Mouse (Mus musculus) limb, embryonic 10.5 days (tissue): Measurements from ENCODE around the gene Gm13279. TPM values are rescaled to one million over a fixed set of nuclear protein-coding genes. Genes with fewer than 3 reads are reported as not detected.
"Not testable (repeated sequence)": the region's sequence is repeated elsewhere in the genome, so short reads cannot be mapped to it uniquely, and the experiment has no call there.

Experiments
- DNase-seq: peaks from one replicate; pipeline ENCODE4 v3.0.0-alpha.2; 2017; ENCODE audit warnings: low spot score
- H3K27ac ChIP-seq: fragments of 300-500 bp; sonication (generic); 2 replicates; pipeline ENCODE4 v1.5.1; 2016; ENCODE audit warnings: mild to moderate bottlenecking
- H3K27me3 ChIP-seq: fragments of 300-500 bp; sonication (generic); 2 replicates; pipeline ENCODE4 v1.6.1; 2016; ENCODE audit warnings: low read depth, mild to moderate bottlenecking; ENCODE audit not compliant: poor library complexity, severe bottlenecking
- H3K36me3 ChIP-seq: fragments of 300-500 bp; sonication (generic); 2 replicates; pipeline ENCODE4 v1.6.1; 2016; ENCODE audit warnings: mild to moderate bottlenecking, moderate library complexity
- H3K4me1 ChIP-seq: fragments of 300-500 bp; sonication (generic); 2 replicates; pipeline ENCODE4 v1.6.1; 2016
- H3K4me3 ChIP-seq: fragments of 300-500 bp; sonication (generic); 2 replicates; pipeline ENCODE4 v1.5.1; 2016; ENCODE audit warnings: mild to moderate bottlenecking, moderate library complexity
- H3K9me3 ChIP-seq: fragments of 300-500 bp; sonication (generic); replicated peaks from 2 replicates; pipeline ENCODE4 v1.6.1; 2016; ENCODE audit warnings: mild to moderate bottlenecking
- WGBS: fragments of 180-500 bp; shearing (Covaris S2); methylation state at CpG from one replicate; pipeline ENCODE4 v1.1.7; 2016; 5-methylcytosine and 5-hydroxymethylcytosine counted together
- polyA plus RNA-seq: library from polyadenylated mRNA; unstranded; fragments of >200 nt; fragmentation: Nextera tagmentation; extraction: Ambion mirVana; gene quantifications from 2 replicates; pipeline ENCODE4 v1.2.1, GENCODE M21; 2016

Gene Gm13279
- polyA plus RNA-seq, 1 experiment from 2014 or later: not detected

GRCm38 (mm10) chr4:88776622-88777021, 20.6 kb upstream of the Gm13279 start, which contains the start of gene Gm13289:
TSS of gene Gm13289 (plus strand) at chr4:88776922.
- H3K4me1 ChIP-seq, H3K27me3 ChIP-seq, H3K4me3 ChIP-seq, H3K9me3 ChIP-seq, DNase-seq, H3K27ac ChIP-seq, H3K36me3 ChIP-seq: not testable (repeated sequence)
- WGBS: no CpG with 5 or more reads among the region's 29 CpGs

- not testable (repeated sequence) for H3K9me3 ChIP-seq, H3K4me3 ChIP-seq, H3K27ac ChIP-seq, H3K27me3 ChIP-seq, H3K4me1 ChIP-seq, H3K36me3 ChIP-seq, DNase-seq
- WGBS: no CpG with 5 or more reads among the region's 29 CpGs
These were observed 17.6 kb upstream of the Gm13279 start, which contains the start of gene Gm13272 for GRCm38 (mm10) chr4:88779550-88779949. TSS of gene Gm13272 (plus strand) at chr4:88779850.

- DNase-seq, H3K9me3 ChIP-seq, H3K36me3 ChIP-seq, H3K4me3 ChIP-seq, H3K27ac ChIP-seq, H3K4me1 ChIP-seq, H3K27me3 ChIP-seq: not testable (repeated sequence)
- WGBS: 54% methylated on average over 16 of the region's 18 CpGs
These were observed 16.9 kb upstream of the Gm13279 start for GRCm38 (mm10) chr4:88780320-88780719.

GRCm38 (mm10) chr4:88781831-88782230, 15.4 kb upstream of the Gm13279 start, which contains the start of gene Ifnz:
TSS of gene Ifnz (plus strand) at chr4:88782131.
- peak within 1 kb of the TSS; percentile 31; the same call in 1 of the 2 replicates for H3K4me3 ChIP-seq
- not testable (repeated sequence) for H3K9me3 ChIP-seq, H3K27me3 ChIP-seq, H3K4me1 ChIP-seq, H3K27ac ChIP-seq, DNase-seq, H3K36me3 ChIP-seq
- 18% methylated on average over 4 of the region's 7 CpGs for WGBS

GRCm38 (mm10) chr4:88782335-88782734, 14.9 kb upstream of the Gm13279 start:
- H3K4me1 ChIP-seq, H3K27me3 ChIP-seq, H3K27ac ChIP-seq, H3K9me3 ChIP-seq, H3K36me3 ChIP-seq, DNase-seq: not testable (repeated sequence)
- H3K4me3 ChIP-seq: peak overlapping the region; percentile 31; the same call in 1 of the 2 replicates
- WGBS: 0% methylated on average over 16 of the region's 31 CpGs

GRCm38 (mm10) chr4:88785409-88785808, 11.8 kb upstream of the Gm13279 start, which contains the start of gene Gm13276:
TSS of gene Gm13276 (plus strand) at chr4:88785709.
- not testable (repeated sequence) for H3K4me1 ChIP-seq, H3K9me3 ChIP-seq, H3K4me3 ChIP-seq, H3K36me3 ChIP-seq, H3K27me3 ChIP-seq, DNase-seq, H3K27ac ChIP-seq
- no CpG with 5 or more reads among the region's 27 CpGs for WGBS

- H3K27me3 ChIP-seq, H3K4me3 ChIP-seq, DNase-seq, H3K4me1 ChIP-seq, H3K36me3 ChIP-seq, H3K27ac ChIP-seq, H3K9me3 ChIP-seq: not testable (repeated sequence)
- 0% methylated on average over 4 of the region's 28 CpGs for WGBS
These were observed 8.8 kb upstream of the Gm13279 start, which contains the start of gene Gm13277 for GRCm38 (mm10) chr4:88788402-88788801. TSS of gene Gm13277 (plus strand) at chr4:88788632.

- H3K4me3 ChIP-seq, H3K27ac ChIP-seq, DNase-seq, H3K4me1 ChIP-seq, H3K36me3 ChIP-seq, H3K9me3 ChIP-seq, H3K27me3 ChIP-seq: not testable (repeated sequence)
- no CpG with 5 or more reads among the region's 28 CpGs for WGBS
These were observed 5.9 kb upstream of the Gm13279 start, which contains the start of gene Gm13278 for GRCm38 (mm10) chr4:88791250-88791649. TSS of gene Gm13278 (plus strand) at chr4:88791550.

GRCm38 (mm10) chr4:88793936-88794675, 3.1 kb upstream of the Gm13279 start, which contains the start of gene Gm13275:
TSS of gene Gm13275 (plus strand) at chr4:88794487.
- not testable (repeated sequence) for DNase-seq, H3K36me3 ChIP-seq, H3K27ac ChIP-seq, H3K27me3 ChIP-seq, H3K9me3 ChIP-seq, H3K4me1 ChIP-seq, H3K4me3 ChIP-seq
- 2% methylated on average over 21 of the region's 52 CpGs for WGBS

- not testable (repeated sequence) for H3K4me3 ChIP-seq, H3K9me3 ChIP-seq, DNase-seq, H3K27me3 ChIP-seq, H3K27ac ChIP-seq, H3K4me1 ChIP-seq, H3K36me3 ChIP-seq
- 9% methylated on average over 6 of the region's 7 CpGs for WGBS
These were observed 2.2 kb downstream of the Gm13279 start, which contains the start of gene Gm13285 for GRCm38 (mm10) chr4:88799365-88799764. TSS of gene Gm13285 (plus strand) at chr4:88799665.

- no CpG with 5 or more reads among the region's 29 CpGs for WGBS
- not testable (repeated sequence) for DNase-seq, H3K36me3 ChIP-seq, H3K4me3 ChIP-seq, H3K9me3 ChIP-seq, H3K4me1 ChIP-seq, H3K27ac ChIP-seq
- peaks cover 10% of the 10 kb centered on the region for H3K27me3 ChIP-seq
These were observed 5.8 kb downstream of the Gm13279 start, which contains the start of gene Gm13287 for GRCm38 (mm10) chr4:88802954-88803353. TSS of gene Gm13287 (plus strand) at chr4:88803254.

- not testable (repeated sequence) for H3K9me3 ChIP-seq, DNase-seq, H3K27ac ChIP-seq, H3K4me1 ChIP-seq, H3K4me3 ChIP-seq, H3K36me3 ChIP-seq
- H3K27me3 ChIP-seq: peaks cover 10% of the 10 kb centered on the region
- no CpG with 5 or more reads among the region's 8 CpGs for WGBS
These were observed 8.0 kb downstream of the Gm13279 start, which contains the start of gene Gm13288 for GRCm38 (mm10) chr4:88805231-88805630. TSS of gene Gm13288 (plus strand) at chr4:88805531.

- not testable (repeated sequence) for H3K9me3 ChIP-seq, H3K36me3 ChIP-seq, DNase-seq, H3K4me3 ChIP-seq, H3K27ac ChIP-seq, H3K4me1 ChIP-seq
- WGBS: 0% methylated on average over 10 of the region's 34 CpGs
- H3K27me3 ChIP-seq: peaks cover 10% of the 10 kb centered on the region
These were observed 8.6 kb downstream of the Gm13279 start for GRCm38 (mm10) chr4:88805761-88806160.
